Mouse (Mus musculus) lung, postnatal 36 days (tissue): ENCODE measurements around the gene Polr3gl.

Experiments used
- DNase-seq: peaks from one replicate; pipeline ENCODE4 v3.0.0; 2022; ENCODE audit warnings: mixed read lengths

Gene Polr3gl

GRCm38 (mm10) chr3:96597435-96597891, 3.5 kb upstream of the Polr3gl start:
- no peak for DNase-seq

GRCm38 (mm10) chr3:96596855-96597254, 2.9 kb upstream of the Polr3gl start:
- DNase-seq: no peak

- DNase-seq: no peak
Measured at GRCm38 (mm10) chr3:96596228-96596707, 2.3 kb upstream of the Polr3gl start, which contains the start of gene Ankrd34a. Gene Ankrd34a, plus strand, starts transcription at chr3:96596636.

GRCm38 (mm10) chr3:96595661-96596060, 1.7 kb upstream of the Polr3gl start:
- DNase-seq: no peak

- no peak for DNase-seq
Measured at GRCm38 (mm10) chr3:96594851-96595250, 870 bp upstream of the Polr3gl start.

- DNase-seq: peak; percentile 75
Measured at GRCm38 (mm10) chr3:96593374-96593773, 607 bp downstream of the Polr3gl start.

GRCm38 (mm10) chr3:96590657-96591056, 3.3 kb downstream of the Polr3gl start:
- DNase-seq: no peak

GRCm38 (mm10) chr3:96583386-96583785, 10.6 kb downstream of the Polr3gl start:
- no peak for DNase-seq

- no peak for DNase-seq
Measured at GRCm38 (mm10) chr3:96581771-96582515, 12.0 kb downstream of the Polr3gl start.

- DNase-seq: no peak
Measured at GRCm38 (mm10) chr3:96581141-96581540, 12.8 kb downstream of the Polr3gl start.

GRCm38 (mm10) chr3:96579885-96580454, 14.0 kb downstream of the Polr3gl start:
- peak; percentile 94 for DNase-seq

- no peak for DNase-seq
Measured at GRCm38 (mm10) chr3:96579239-96579750, 14.7 kb downstream of the Polr3gl start.

- no peak for DNase-seq
Measured at GRCm38 (mm10) chr3:96578561-96579238, 15.3 kb downstream of the Polr3gl start.

GRCm38 (mm10) chr3:96577566-96577965, 16.4 kb downstream of the Polr3gl start:
- DNase-seq: peak; percentile 41

GRCm38 (mm10) chr3:96576690-96577541, 17.1 kb downstream of the Polr3gl start, which contains the start of gene Gm16253:
Gene Gm16253, plus strand, starts transcription at chr3:96576984.
- peak; percentile 98 for DNase-seq

GRCm38 (mm10) chr3:96576005-96576658, 17.8 kb downstream of the Polr3gl start:
- DNase-seq: peak; percentile 96

- DNase-seq: peak; percentile 35
Measured at GRCm38 (mm10) chr3:96575272-96575984, 18.6 kb downstream of the Polr3gl start.

- no peak for DNase-seq
Measured at GRCm38 (mm10) chr3:96573611-96574511, 20.1 kb downstream of the Polr3gl start.

GRCm38 (mm10) chr3:96571896-96572698, 21.9 kb downstream of the Polr3gl start:
- peak; percentile 77 for DNase-seq
